Mouse (Mus musculus): ENCODE data around the gene A930004D18Rik.

Gene A930004D18Rik

GRCm38 (mm10) chr2:18053243-18053950, 15.9 kb upstream of the A930004D18Rik start:
- DNase-seq (ENCODE audit: low read depth, low spot score) = no peak

- DNase-seq (ENCODE audit: low read depth, low spot score) = no peak
These were observed 15.0 kb upstream of the A930004D18Rik start for GRCm38 (mm10) chr2:18052581-18052980.

GRCm38 (mm10) chr2:18051831-18052170, 14.3 kb upstream of the A930004D18Rik start:
- DNase-seq (ENCODE audit: low read depth, low spot score) = no peak

GRCm38 (mm10) chr2:18051026-18051830, 13.7 kb upstream of the A930004D18Rik start:
- DNase-seq (ENCODE audit: low read depth, low spot score) = no peak

- peak; percentile 56 for DNase-seq (ENCODE audit: low read depth, low spot score)
These were observed 13.0 kb upstream of the A930004D18Rik start for GRCm38 (mm10) chr2:18050541-18050985.

GRCm38 (mm10) chr2:18050018-18050417, 12.5 kb upstream of the A930004D18Rik start:
- no peak for DNase-seq (ENCODE audit: low read depth, low spot score)

GRCm38 (mm10) chr2:18049279-18049821, 11.8 kb upstream of the A930004D18Rik start:
- no peak for DNase-seq (ENCODE audit: low read depth, low spot score)

GRCm38 (mm10) chr2:18048453-18049075, 11.0 kb upstream of the A930004D18Rik start, which contains the start of gene Skida1:
Skida1 (minus strand) TSS chr2:18049051.
- no peak for DNase-seq (ENCODE audit: low read depth, low spot score)

GRCm38 (mm10) chr2:18047646-18048452, 10.3 kb upstream of the A930004D18Rik start:
- DNase-seq (ENCODE audit: low read depth, low spot score) = peak; percentile 58

GRCm38 (mm10) chr2:18046758-18047645, 9.5 kb upstream of the A930004D18Rik start:
- DNase-seq (ENCODE audit: low read depth, low spot score) = peak; percentile 72

- no peak for DNase-seq (ENCODE audit: low read depth, low spot score)
These were observed 8.6 kb upstream of the A930004D18Rik start for GRCm38 (mm10) chr2:18046186-18046585.

- DNase-seq (ENCODE audit: low read depth, low spot score) = no peak
These were observed 8.2 kb upstream of the A930004D18Rik start for GRCm38 (mm10) chr2:18045781-18046181.

GRCm38 (mm10) chr2:18045143-18045780, 7.7 kb upstream of the A930004D18Rik start:
- DNase-seq (ENCODE audit: low read depth, low spot score) = no peak

GRCm38 (mm10) chr2:18041199-18041885, 3.8 kb upstream of the A930004D18Rik start:
- DNase-seq (ENCODE audit: low read depth, low spot score) = no peak

- no peak for DNase-seq (ENCODE audit: low read depth, low spot score)
These were observed 3.0 kb upstream of the A930004D18Rik start for GRCm38 (mm10) chr2:18040347-18041160.

GRCm38 (mm10) chr2:18039566-18040290, 2.2 kb upstream of the A930004D18Rik start:
- DNase-seq (ENCODE audit: low read depth, low spot score) = no peak

GRCm38 (mm10) chr2:18038895-18039371, 1.4 kb upstream of the A930004D18Rik start:
- DNase-seq (ENCODE audit: low read depth, low spot score) = no peak
